Mouse (Mus musculus) lung, postnatal 10 days (tissue): ENCODE data around the gene Aadacl3.

Source experiments
- DNase-seq: peaks from one replicate; pipeline ENCODE4 v3.0.0; 2021

The Aadacl3 gene

DNA sequence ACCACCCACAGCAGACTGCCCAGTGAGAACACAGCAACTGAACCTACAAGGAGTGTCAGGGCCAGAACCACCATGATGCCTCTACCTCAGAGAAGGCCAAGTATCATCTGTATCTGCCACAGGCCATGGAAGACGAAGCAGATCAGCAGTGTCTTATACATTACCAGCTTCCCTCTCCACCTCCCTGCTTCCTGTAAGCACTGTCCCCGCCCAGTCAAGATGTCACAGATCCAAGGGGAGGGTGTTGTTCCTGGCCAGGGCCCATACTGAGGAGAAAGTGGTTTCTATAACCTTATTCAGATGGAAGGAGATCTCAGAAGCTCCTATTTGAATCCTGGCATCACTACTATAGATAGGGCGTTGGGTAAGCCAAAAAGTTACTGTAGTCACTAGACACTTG is at the start of gene Aadacl3:
TSS of gene Aadacl3 (minus strand) at position 101 of the 400 bp plus-strand sequence.
- DNase-seq: no peak

DNA sequence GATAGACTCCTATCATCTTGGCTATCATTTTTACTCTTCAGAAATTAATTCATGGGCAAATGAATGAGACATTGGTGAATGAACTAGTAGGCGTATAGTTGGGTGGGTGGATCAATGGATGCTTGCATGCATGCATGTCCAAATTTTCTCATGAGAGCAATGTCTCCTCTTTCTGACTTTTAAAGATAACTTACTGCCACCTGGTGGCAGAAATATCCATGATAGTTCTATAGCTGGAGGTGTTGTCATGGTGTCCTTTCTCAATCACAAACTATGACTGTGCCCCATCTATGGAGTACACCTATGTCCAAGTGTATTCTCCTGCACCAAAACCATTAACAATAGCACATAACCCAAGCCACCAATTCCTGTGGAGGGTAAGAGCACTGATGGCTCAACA is 43.0 kb upstream of the Aadacl3 start:
- DNase-seq: no peak

DNA sequence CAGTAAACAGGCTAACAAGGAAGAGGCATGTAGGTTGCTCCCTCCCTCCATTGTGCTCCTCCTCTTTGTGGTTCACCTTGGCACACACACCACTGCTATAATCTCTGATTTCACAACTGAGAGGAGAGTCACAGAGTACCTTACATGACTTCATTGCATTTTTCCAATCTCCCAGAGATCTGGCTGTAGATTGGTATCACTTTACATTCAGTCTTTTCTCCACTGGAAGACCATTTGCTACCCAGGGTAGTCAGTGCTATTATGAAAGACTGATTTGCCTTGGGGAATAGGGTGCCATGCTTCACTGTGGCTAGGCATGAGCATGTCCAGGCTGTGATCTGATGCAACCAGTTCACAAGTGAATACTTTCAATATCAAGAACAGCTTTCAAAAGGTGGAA is 29.8 kb upstream of the Aadacl3 start:
- DNase-seq: no peak

GRCm38 (mm10) chr4:144468091-144468490 is 4.5 kb upstream of the Aadacl3 start:
- DNase-seq: no peak

GRCm38 (mm10) chr4:144465206-144465605 is 1.6 kb upstream of the Aadacl3 start:
- no peak for DNase-seq

DNA sequence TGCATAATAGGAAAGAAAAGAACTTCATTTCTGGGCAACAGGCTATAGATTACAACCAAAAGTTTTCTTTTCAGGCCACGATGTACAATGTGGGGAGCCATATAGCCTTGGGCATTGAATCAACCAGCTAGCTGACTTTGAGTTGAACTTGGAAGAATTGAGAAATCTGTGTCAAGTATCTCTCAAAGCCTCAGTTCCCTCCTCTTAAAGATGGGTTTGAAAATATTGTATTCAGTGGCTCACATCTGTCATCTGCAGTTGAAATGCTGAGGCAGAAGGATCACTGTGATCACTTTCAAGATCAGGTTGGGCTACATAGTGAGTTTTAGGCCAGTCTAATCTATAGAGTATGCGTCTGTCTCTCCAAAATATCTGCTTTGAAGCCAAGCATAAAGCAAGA is 10.3 kb downstream of the Aadacl3 start, which contains the start of gene Gm9944:
TSS of gene Gm9944 (minus strand) at position 101 of the 400 bp plus-strand sequence.
- DNase-seq: no peak

DNA sequence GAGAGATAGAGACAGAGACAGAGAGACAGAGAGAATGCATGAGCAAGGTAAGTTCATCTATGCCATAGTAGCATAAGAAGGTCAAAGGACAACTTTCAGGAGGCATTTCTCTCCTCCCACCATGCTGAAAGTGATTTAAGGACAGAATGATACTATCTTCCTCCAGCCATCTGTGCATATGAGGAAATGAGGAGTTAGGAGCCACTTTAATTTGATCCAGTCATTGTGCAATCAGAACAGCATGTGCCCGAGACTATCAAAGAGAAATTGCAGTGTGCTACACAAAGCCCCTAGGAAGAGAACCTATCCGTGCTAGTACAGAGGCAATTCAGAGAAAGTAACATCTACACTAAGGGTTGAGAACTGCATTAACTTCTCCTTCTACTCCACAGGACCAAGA is 15.0 kb downstream of the Aadacl3 start:
- DNase-seq: no peak

DNA sequence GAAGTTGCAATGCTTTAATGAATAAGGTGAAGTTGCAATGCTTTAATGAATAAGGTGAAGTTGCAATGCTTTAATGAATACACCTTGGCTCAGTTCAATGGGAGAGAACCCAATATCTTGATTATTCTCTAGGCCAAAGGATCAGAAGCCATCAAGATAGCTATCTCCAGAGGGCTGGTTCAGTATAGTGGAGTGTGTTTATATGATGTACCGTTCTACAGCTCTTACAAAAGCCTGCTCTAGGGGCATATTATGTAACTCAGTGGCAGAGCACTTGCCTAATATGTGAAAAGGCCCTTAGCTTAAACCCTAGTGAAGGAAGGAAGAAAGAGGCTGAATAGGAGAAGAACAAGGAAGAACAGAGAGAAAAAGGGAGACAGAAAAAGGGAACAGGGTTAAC is 22.0 kb downstream of the Aadacl3 start:
- DNase-seq: no peak

GRCm38 (mm10) chr4:144441095-144441494 is 22.5 kb downstream of the Aadacl3 start:
- no peak for DNase-seq

DNA sequence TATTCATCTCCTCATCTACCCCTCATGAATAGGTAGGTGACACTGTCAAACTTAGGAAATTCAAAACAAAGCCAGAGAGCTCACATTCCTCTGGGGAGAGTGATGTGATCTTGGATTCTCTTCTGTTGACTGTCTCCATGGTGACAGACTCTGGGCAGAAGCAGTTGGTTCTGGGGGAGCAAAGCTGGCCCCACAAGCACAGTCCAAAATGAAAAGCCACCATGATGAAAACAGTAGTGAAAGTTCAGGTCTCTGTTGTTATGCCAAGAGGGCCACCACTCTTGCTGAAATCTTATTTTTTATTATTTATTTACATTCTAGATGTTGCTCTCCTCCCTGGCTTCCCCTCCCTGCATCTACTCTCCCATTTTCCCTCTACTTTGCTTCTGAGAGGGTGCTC is 24.9 kb downstream of the Aadacl3 start, which contains the start of gene 1700012P22Rik:
TSS of gene 1700012P22Rik (minus strand) at position 101 of the 400 bp plus-strand sequence.
- no peak for DNase-seq

DNA sequence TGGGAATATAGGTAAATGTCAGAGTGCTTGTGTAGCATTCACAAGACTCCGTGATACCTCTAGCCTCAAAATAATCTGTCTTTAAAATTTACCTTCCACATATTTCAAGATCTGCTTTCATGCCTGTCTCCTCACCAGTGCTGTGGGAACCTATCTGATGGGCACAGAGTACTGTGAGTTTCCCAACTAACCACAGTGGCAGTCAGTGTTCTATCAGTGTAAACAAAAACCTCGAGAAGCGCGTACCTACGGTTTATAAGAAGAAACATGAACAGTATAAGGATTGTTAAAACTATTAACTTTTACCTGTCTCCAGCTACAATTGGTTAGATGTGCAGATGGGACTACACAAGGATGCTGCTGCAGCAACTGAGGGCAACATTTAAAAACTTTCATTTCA is 30.3 kb downstream of the Aadacl3 start:
- no peak for DNase-seq

- no peak for DNase-seq
Observed at GRCm38 (mm10) chr4:144430723-144431122, 32.8 kb downstream of the Aadacl3 start.

GRCm38 (mm10) chr4:144428868-144429267 is 34.7 kb downstream of the Aadacl3 start:
- DNase-seq: no peak

DNA sequence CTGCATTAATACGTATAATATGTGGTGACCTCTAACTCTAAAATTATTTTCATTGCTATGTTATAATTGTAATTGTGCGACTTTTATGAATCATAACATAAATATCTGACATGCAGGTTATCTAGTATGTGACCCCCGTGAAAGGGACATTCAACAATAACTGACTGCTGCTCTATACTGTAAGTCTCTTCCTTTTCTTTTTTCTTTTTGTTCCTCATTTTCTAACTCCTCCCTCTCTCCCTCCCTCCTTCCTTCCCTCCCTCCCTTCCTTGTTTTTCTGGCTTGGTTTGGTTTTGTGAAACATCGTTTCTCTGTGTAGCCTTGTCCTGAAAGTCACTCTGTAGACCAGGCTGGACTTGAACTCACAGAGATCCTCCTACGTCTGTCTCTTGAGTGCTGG is 39.0 kb downstream of the Aadacl3 start:
- DNase-seq: no peak

DNA sequence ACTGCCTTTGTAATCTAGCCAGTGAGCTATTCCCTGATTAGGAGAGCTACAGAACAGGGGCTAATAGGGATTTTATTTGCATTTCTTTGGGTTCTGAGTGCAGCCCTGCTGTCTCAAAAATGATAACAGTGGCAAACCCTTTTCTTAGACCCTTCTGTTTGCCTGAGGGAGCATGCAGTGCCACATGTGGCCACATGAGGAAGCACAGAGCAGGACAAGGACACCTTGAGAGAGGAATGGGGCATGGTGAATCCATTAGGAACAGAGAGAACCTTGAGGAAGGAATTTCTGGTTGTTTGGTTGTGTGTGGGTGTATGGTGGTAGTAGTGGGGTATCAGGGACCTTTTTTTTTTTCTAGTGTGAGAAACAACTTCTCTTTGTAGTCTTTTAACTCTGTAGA is 42.9 kb downstream of the Aadacl3 start:
- DNase-seq: no peak

DNA sequence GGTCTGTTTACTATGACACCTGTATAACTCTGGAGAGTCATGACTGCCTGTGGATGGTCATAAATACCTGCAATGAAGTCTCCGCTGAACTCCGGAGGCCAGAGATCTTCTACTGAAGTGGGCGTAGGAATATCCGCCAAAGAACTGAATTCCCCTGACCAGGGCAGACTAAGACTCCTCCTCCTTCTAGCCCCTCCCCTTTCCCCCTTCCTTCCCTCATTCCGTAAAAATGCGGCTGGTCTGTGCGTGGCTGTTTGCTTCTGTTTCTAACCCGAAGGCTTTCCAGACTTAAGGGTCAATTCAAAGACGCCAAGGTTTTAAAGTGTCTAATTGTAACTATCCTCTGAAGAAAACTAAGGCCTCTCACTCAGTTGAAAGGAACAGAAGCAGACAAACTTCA is 55.3 kb downstream of the Aadacl3 start, which contains the start of gene Pramef12:
TSS of gene Pramef12 (minus strand) at position 175 of the 400 bp plus-strand sequence.
- no peak for DNase-seq

DNA sequence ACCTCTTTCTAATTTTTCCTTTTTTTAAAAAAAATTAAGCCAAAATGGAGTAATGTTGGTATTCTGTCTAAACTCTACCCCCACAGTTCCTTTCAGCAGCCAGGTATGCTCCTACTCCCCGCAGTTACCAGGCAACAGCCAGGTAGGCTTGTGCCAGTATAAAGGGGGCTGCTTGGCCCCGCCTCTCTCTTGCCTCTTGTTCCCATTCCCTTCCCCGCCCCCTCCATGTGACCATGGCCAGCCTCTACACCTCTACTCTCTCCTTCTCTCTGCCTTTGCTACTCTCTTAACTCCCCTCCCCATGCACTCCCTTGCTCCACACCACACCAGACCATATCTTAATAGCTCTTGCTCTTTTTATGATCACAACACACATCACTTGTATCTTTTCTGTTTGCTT is 57.3 kb downstream of the Aadacl3 start:
- no peak for DNase-seq

DNA sequence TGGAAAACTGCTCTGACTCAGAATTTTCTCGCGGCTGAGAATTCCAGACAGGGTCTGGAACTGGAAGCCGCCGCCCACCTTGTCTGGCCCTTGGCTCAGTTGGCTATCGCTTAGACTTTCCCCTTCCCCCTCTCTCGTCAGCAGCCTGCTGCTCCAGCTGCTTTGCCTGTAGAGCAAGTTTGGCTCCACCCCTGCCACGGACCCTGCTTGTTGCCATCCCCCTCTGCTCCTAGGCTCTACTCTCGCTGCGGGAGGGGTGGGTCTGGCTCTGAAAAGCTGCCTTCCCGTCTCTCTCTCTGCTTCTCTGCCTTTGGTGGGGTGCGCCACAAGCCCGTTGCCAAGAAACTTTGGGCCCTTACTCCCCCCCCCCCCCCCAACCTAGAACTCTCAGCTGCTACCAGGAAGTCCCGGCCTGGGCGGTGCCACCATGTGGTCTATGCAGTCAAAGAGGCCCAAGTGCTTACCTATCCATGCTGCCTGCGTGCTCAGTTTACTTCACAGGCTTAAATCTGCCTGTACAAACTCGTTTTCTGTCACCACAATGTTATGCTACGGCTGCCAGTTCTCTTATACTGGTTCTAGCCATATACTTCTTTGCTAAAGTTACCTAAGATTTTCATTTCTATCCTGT is 59.0 kb downstream of the Aadacl3 start:
- peak; percentile 32 for DNase-seq
